ENCODE assay signal across 9 mouse cellular contexts in the genomic region with DNA sequence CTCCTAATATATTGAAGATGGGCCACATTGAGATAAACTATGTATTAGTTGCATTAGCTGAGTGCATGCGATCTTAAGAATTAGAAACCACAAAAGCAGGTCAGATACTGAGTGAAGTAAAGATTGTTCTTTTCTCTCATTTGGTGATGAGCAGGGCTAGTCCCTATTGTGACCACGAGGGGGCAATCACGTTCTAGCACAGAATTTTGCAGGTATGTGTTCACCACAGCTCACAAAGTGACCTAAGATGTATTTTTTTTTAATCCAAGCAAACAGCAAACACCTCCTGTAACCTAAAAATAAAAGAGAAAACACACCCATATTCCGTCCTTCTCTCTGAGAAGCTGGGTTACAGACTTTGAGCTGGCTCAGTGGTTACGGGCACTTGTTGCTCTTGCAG. TPM values are rescaled to one million over a fixed set of nuclear protein-coding genes. Genes with fewer than 3 reads are reported as not detected.
DNase-seq lines count a peak whose midpoint lies in the region; ATAC-seq and TF ChIP-seq lines count a peak whose summit lies in the region.
"Had no signal": no experiment of that assay in that cellular context is flagged by ENCODE, and none has a peak within 500 bp of the region (broad histone marks: within the 10 kb centered on the region; RNA-seq: fewer than 3 reads in every experiment).

No protein-coding gene starts in this region.

- whole genome bisulfite sequencing in neural tube, embryonic 15.5 days = 30% methylated on average over 5 of the region's 5 CpGs
- WGBS in midbrain, postnatal 0 days = 32% methylated on average over 5 of the region's 5 CpGs

- DNase-seq in neural tube, embryonic 10.5 days (ENCODE audit: extremely low spot score, low spot score) = peak; percentile 47
- DNase-seq in adrenal gland, postnatal 10 days = peak; percentile 78
- DNase-seq in embryo, embryonic 11.5 days (ENCODE audit: low read depth, low spot score) = peak; percentile 51
- peak; percentile 49 to 67 for DNase-seq in left cerebral cortex, postnatal 10 days (ENCODE audit: extremely low spot score in 1 of 2, low spot score in 2 of 2)
- peak; percentile 79 for DNase-seq in midbrain, postnatal 0 days (ENCODE audit: low spot score)
- peak; percentile 26 for DNase-seq in urinary bladder, postnatal 36 days (ENCODE audit: low spot score in 2 of 2)

- no peaks in the 10 kb centered on the region for H3K36me3 ChIP-seq in neural tube, embryonic 15.5 days
- no peaks in the 10 kb centered on the region for H3K36me3 ChIP-seq in midbrain, postnatal 0 days (ENCODE audit: insufficient read depth, low read length)
- H3K36me3 ChIP-seq: neural tube, embryonic 12.5 days had no signal

- H3K9ac ChIP-seq in neural tube, embryonic 15.5 days (replicated peaks) = no peak overlapping the region
- H3K9ac ChIP-seq in midbrain, postnatal 0 days (replicated peaks; ENCODE audit: low read length, poor library complexity, severe bottlenecking) = no peak overlapping the region
- H3K9ac ChIP-seq: neural tube, embryonic 12.5 days had no signal

- no peak overlapping the region for H3K4me3 ChIP-seq in neural tube, embryonic 15.5 days (replicated peaks)
- no peak overlapping the region for H3K4me3 ChIP-seq in midbrain, postnatal 0 days (ENCODE audit: low read depth, low read length)
- H3K4me3 ChIP-seq: neural tube, embryonic 12.5 days had no signal

- H3K9me3 ChIP-seq in neural tube, embryonic 15.5 days (replicated peaks) = no peaks in the 10 kb centered on the region
- no peaks in the 10 kb centered on the region for H3K9me3 ChIP-seq in midbrain, postnatal 0 days (ENCODE audit: low read length)
- H3K9me3 ChIP-seq: neural tube, embryonic 12.5 days had no signal

- H3K27ac ChIP-seq in neural tube, embryonic 15.5 days (replicated peaks) = no peak overlapping the region
- H3K27ac ChIP-seq in midbrain, postnatal 0 days (ENCODE audit: low read depth, low read length) = no peak overlapping the region
- H3K27ac ChIP-seq: neural tube, embryonic 12.5 days had no signal

- no peaks in the 10 kb centered on the region for H3K4me1 ChIP-seq in neural tube, embryonic 15.5 days
- no peaks in the 10 kb centered on the region for H3K4me1 ChIP-seq in midbrain, postnatal 0 days (ENCODE audit: insufficient read depth, low read length)
- H3K4me1 ChIP-seq: neural tube, embryonic 12.5 days had no signal

- ATAC-seq in neural tube, embryonic 15.5 days (ENCODE audit: low FRiP score) = no peak; the same call in 1 of the 2 replicates
- ATAC-seq in hematopoietic stem cell, adult 5-6 weeks (replicated peaks in 1 of 2; ENCODE audit: insufficient read depth in 1 of 2, low FRiP score in 2 of 2, low TSS enrichment in 1 of 2, low read depth in 1 of 2, poor library complexity in 2 of 2, severe bottlenecking in 2 of 2) = peak; percentile 75 to 89
- no peak for ATAC-seq in midbrain, postnatal 0 days (ENCODE audit: low FRiP score)

- peak; percentile 97 for TF ChIP-seq CTCF in midbrain, postnatal 0 days (IDR thresholded peaks at IDR 0.05)

- intact Hi-C loops in left cerebral cortex, postnatal 10 days (cut with DNase I) = loop anchor here (5.0 kb wide), 1 partner anchor 342 kb away; no protein-coding TSS in a partner anchor

- H3K4me2 ChIP-seq in neural tube, embryonic 15.5 days = no peak overlapping the region
- no peak overlapping the region for H3K4me2 ChIP-seq in midbrain, postnatal 0 days (ENCODE audit: low read depth, low read length, poor library complexity, severe bottlenecking)
- H3K4me2 ChIP-seq: neural tube, embryonic 12.5 days had no signal

- H3K27me3 ChIP-seq in neural tube, embryonic 15.5 days (replicated peaks) = no peaks in the 10 kb centered on the region
- H3K27me3 ChIP-seq in midbrain, postnatal 0 days (ENCODE audit: insufficient read depth, low read length) = no peaks in the 10 kb centered on the region
- H3K27me3 ChIP-seq: neural tube, embryonic 12.5 days had no signal

RNA-seq across cellular contexts. Expression of gene Gpr65, which starts 12.1 kb away (rescaled TPM):
- 0.31 and 3.3 TPM in 2 replicates for polyA plus RNA-seq in neural tube, embryonic 15.5 days (2015; fragmentation: Nextera tagmentation; extraction: Ambion mirVana)
- 1 to 10 TPM in 1 of 2 experiments, under 1 TPM in 1; 0.79 to 1.7 TPM for total RNA-seq in adrenal gland, postnatal 10 days (2021)
- total RNA-seq in hematopoietic stem cell, adult 5-6 weeks (2017) = 40.7 and 45.8 TPM in 2 replicates
- total RNA-seq in left cerebral cortex, postnatal 10 days (2021) = under 1 TPM in 1 of 2 experiments, not detected in 1; 0.15 TPM
- 0.66 and 1.3 TPM in 2 replicates for total RNA-seq in midbrain, postnatal 0 days (2014; rRNA removed)
- 0.16 and 0.28 TPM in 2 replicates for polyA plus RNA-seq in midbrain, postnatal 0 days (2015; fragmentation: Nextera tagmentation; extraction: Ambion mirVana)

RNA-seq across cellular contexts. Expression of gene Galc, which starts 21.3 kb away (rescaled TPM):
- 9.1 and 10.5 TPM in 2 replicates for polyA plus RNA-seq in neural tube, embryonic 15.5 days (2015; fragmentation: Nextera tagmentation; extraction: Ambion mirVana)
- 10 to 100 TPM; 14.7 to 17.4 TPM for total RNA-seq in adrenal gland, postnatal 10 days (2021)
- total RNA-seq in hematopoietic stem cell, adult 5-6 weeks (2017) = 10.0 and 15.6 TPM in 2 replicates
- 10 to 100 TPM; 20.0 to 20.7 TPM for total RNA-seq in left cerebral cortex, postnatal 10 days (2021)
- 11.1 and 18.1 TPM in 2 replicates for total RNA-seq in midbrain, postnatal 0 days (2014; rRNA removed)
- 10.7 and 11.7 TPM in 2 replicates for polyA plus RNA-seq in midbrain, postnatal 0 days (2015; fragmentation: Nextera tagmentation; extraction: Ambion mirVana)

Comparison
In these comparisons a context has a peak if more than half of its experiments do, and no peak if none do; other contexts are left out.
1. DNase-seq: peak in every context shown above with its lines; median percentile 79 in midbrain, postnatal 0 days; 78 in adrenal gland, postnatal 10 days; 58 in left cerebral cortex, postnatal 10 days; 51 in embryo, embryonic 11.5 days; 47 in neural tube, embryonic 10.5 days; 26 in urinary bladder, postnatal 36 days.
2. ATAC-seq: peak in hematopoietic stem cell, adult 5-6 weeks (2 of 2); none in neural tube, embryonic 15.5 days (single experiment) and midbrain, postnatal 0 days (single experiment).
3. RNA of gene Gpr65, which starts 12.1 kb away (total RNA-seq): 40.7 to 45.8 TPM in hematopoietic stem cell, adult 5-6 weeks; 0.79 to 1.7 TPM in adrenal gland, postnatal 10 days, 0.66 to 1.3 TPM in midbrain, postnatal 0 days and 0.15 TPM in left cerebral cortex, postnatal 10 days; every median in the first group is over 10 times any median in the second.